Mouse (Mus musculus) liver, embryonic 14.5 days (tissue): ENCODE data around the gene Selplg.
A peak's percentile ranks its signal among the peaks of the same experiment; 100 is the strongest.

Experiments
- CTCF ChIP-seq: IDR thresholded peaks from 2 replicates; pipeline ENCODE4 v1.5.1; 2016; ENCODE audit warnings: antibody characterized with exemption, low read depth, control low read depth
- EP300 ChIP-seq: IDR thresholded peaks from 2 replicates; pipeline ENCODE4 v1.6.1; 2016; ENCODE audit warnings: antibody characterized with exemption, low read depth

DNA sequence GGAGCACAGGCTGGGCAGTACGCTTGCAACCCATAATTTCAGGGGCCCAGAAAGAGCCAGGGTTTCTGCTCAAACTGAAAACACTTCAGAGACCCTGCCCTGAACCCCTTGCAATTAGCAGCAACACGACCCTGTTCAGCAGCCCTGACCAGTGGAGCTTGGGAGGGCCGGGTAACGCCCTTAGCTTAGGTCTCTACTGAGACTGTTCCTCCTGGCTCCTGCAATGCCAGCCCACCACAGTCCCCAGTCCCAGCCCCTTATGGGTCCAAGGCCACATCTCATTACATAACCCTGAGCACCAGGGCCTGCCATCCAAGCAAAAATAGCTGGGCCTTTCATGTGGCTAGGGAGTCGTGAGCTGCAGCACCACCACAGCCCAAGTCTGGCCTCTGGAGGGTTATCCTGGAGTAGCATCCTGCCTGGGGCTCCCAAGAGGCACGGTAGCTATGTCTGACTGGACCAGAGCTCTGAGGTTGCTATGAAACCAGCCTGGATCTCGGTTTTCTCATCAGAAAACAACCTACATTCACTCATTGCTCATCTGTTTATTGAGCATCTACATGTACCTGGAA lies 28.0 kb downstream of the Selplg start:
- 0 out of 2 replicates have a peak, but pooled peaks have one; percentile 12 for TF ChIP-seq CTCF
- TF ChIP-seq EP300, result no peak
